ENCODE assay signal across 9 mouse cellular contexts in genomic region chr4:129576863-129577491, GRCm38 (mm10). TPM values are rescaled to one million over a fixed set of nuclear protein-coding genes. Genes with fewer than 3 reads are reported as not detected.
DNase-seq lines count a peak whose midpoint lies in the region; ATAC-seq and TF ChIP-seq lines count a peak whose summit lies in the region.
"Had no signal": no experiment of that assay in that cellular context is flagged by ENCODE, and none has a peak within 500 bp of the region (broad histone marks: within the 10 kb centered on the region; RNA-seq: fewer than 3 reads in every experiment).

No protein-coding gene starts in this region.

- H3K4me3 ChIP-seq in C2C12 (ENCODE audit: insufficient read depth, poor library complexity, severe bottlenecking), result no peak overlapping the region
- no peak overlapping the region for H3K4me3 ChIP-seq in forebrain, embryonic 12.5 days (replicated peaks)
- H3K4me3 ChIP-seq: erythroblast, embryonic 14.5 days had no signal

- peak; percentile 46; the same call in 1 of the 2 replicates for ATAC-seq in forebrain, embryonic 12.5 days (ENCODE audit: low FRiP score)

- H3K27ac ChIP-seq in forebrain, embryonic 12.5 days, result no peak overlapping the region

- H3K9ac ChIP-seq in forebrain, embryonic 12.5 days, result 0 out of 2 replicates have a peak overlapping the region, but pooled peaks have one; percentile 12

- no peak overlapping the region for H3ac ChIP-seq in C2C12 (ENCODE audit: control insufficient read depth, insufficient read length, low read depth)

- no peaks in the 10 kb centered on the region for H3K79me2 ChIP-seq in C2C12 (ENCODE audit: control insufficient read depth, insufficient read depth)

- TF ChIP-seq CTCF in C2C12 (IDR thresholded peaks at IDR 0.05; ENCODE audit: control insufficient read depth, insufficient read depth, insufficient read length), result peak; percentile 47

- 30% methylated on average over 21 of the region's 21 CpGs for whole genome bisulfite sequencing in forebrain, embryonic 12.5 days

- intact Hi-C loops in heart, postnatal 36 days (cut with DNase I), result no loop called here

- H3K27me3 ChIP-seq in C2C12 (ENCODE audit: control insufficient read depth, insufficient read depth, insufficient read length), result no peaks in the 10 kb centered on the region
- H3K27me3 ChIP-seq in forebrain, embryonic 12.5 days, result no peaks in the 10 kb centered on the region

- peak overlapping the region; percentile 31; the same call in 1 of the 2 replicates for H3K4me2 ChIP-seq in forebrain, embryonic 12.5 days

- H3K79me3 ChIP-seq in C2C12 (ENCODE audit: low read depth), result no peaks in the 10 kb centered on the region

- H3K36me3 ChIP-seq in C2C12 (ENCODE audit: control insufficient read depth, insufficient read depth), result no peaks in the 10 kb centered on the region
- no peaks in the 10 kb centered on the region for H3K36me3 ChIP-seq in forebrain, embryonic 12.5 days (replicated peaks)

- DNase-seq in adrenal gland, postnatal 14 days, result peak; percentile 87
- peak; percentile 69 to 73 for DNase-seq in heart, postnatal 36 days
- DNase-seq in layer of hippocampus, postnatal 10 days (ENCODE audit: low spot score in 2 of 2), result peak; percentile 77 to 78
- DNase-seq in lung, postnatal 25 days (ENCODE audit: low spot score), result peak; percentile 80
- peak; percentile 72 for DNase-seq in ovary, postnatal 36 days (ENCODE audit: low spot score)
- DNase-seq in thymus, postnatal 25 days, result peak; percentile 87

- H3K9me3 ChIP-seq in forebrain, embryonic 12.5 days, result no peaks in the 10 kb centered on the region

- peaks cover 7% of the 10 kb centered on the region; the same call in 1 of the 2 replicates for H3K4me1 ChIP-seq in forebrain, embryonic 12.5 days

TF ChIP-seq in C2C12, 6 proteins besides CTCF, POLR2A, EP300 and RAD21:
- no peak for TF ChIP-seq CEBPB (IDR thresholded peaks at IDR 0.05; ENCODE audit: low read depth)
- no peak for TF ChIP-seq MAX (IDR thresholded peaks at IDR 0.05)
- no peak for TF ChIP-seq USF1 (IDR thresholded peaks at IDR 0.05; ENCODE audit: low read depth)
- TF ChIP-seq MYOG (IDR thresholded peaks at IDR 0.05; ENCODE audit: control insufficient read depth, extremely low read depth, insufficient read length), result no peak
- no peak for TF ChIP-seq MYOD1 (IDR thresholded peaks at IDR 0.05; ENCODE audit: control insufficient read depth, insufficient read length, low read depth)
- TF ChIP-seq FOSL1 (IDR thresholded peaks at IDR 0.05; ENCODE audit: insufficient read depth, low read length, poor library complexity, severe bottlenecking), result no peak

RNA-seq across cellular contexts. Expression of gene Fam167b, which starts 1.4 kb away (rescaled TPM):
- 0.27 TPM for polyA plus RNA-seq in C2C12 (2012; fragmentation: generic; extraction: Trizol)
- 30.6 and 32.3 TPM in 2 replicates for total RNA-seq in adrenal gland, postnatal 14 days (2021)
- 0.37 and 0.92 TPM in 2 replicates for polyA plus RNA-seq in forebrain, embryonic 12.5 days (2016; fragmentation: Nextera tagmentation; extraction: Ambion mirVana)
- total RNA-seq in heart, postnatal 36 days (2021), result under 1 TPM; 0.46 to 1.00 TPM
- not detected for total RNA-seq in layer of hippocampus, postnatal 10 days (2021)
- polyA plus RNA-seq: erythroblast, embryonic 14.5 days had no signal

RNA-seq across cellular contexts. Expression of gene Lck, which starts 3.5 kb away (rescaled TPM):
- polyA plus RNA-seq in C2C12 (2012; fragmentation: generic; extraction: Trizol), result 1.5 TPM
- 5.0 and 26.2 TPM in 2 replicates for total RNA-seq in adrenal gland, postnatal 14 days (2021)
- polyA plus RNA-seq in forebrain, embryonic 12.5 days (2016; fragmentation: Nextera tagmentation; extraction: Ambion mirVana), result 9.0 and 9.3 TPM in 2 replicates
- 1 to 10 TPM in 1 of 2 experiments, under 1 TPM in 1; 0.72 to 1.5 TPM for total RNA-seq in heart, postnatal 36 days (2021)
- 1 to 10 TPM; 9.1 to 9.3 TPM for total RNA-seq in layer of hippocampus, postnatal 10 days (2021)

RNA-seq across cellular contexts. Expression of gene Eif3i, which starts 23.5 kb away (rescaled TPM):
- 416 TPM for polyA plus RNA-seq in C2C12 (2012; fragmentation: generic; extraction: Trizol)
- total RNA-seq in adrenal gland, postnatal 14 days (2021), result 175 and 187 TPM in 2 replicates
- polyA plus RNA-seq in forebrain, embryonic 12.5 days (2016; fragmentation: Nextera tagmentation; extraction: Ambion mirVana), result 204 and 212 TPM in 2 replicates
- total RNA-seq in heart, postnatal 36 days (2021), result 100 to 1,000 TPM; 125 to 129 TPM
- 100 to 1,000 TPM; 136 to 140 TPM for total RNA-seq in layer of hippocampus, postnatal 10 days (2021)

RNA-seq across cellular contexts. Expression of gene Tmem234, which starts 23.5 kb away (rescaled TPM):
- polyA plus RNA-seq in C2C12 (2012; fragmentation: generic; extraction: Trizol), result 218 TPM
- 82.6 and 89.8 TPM in 2 replicates for total RNA-seq in adrenal gland, postnatal 14 days (2021)
- polyA plus RNA-seq in forebrain, embryonic 12.5 days (2016; fragmentation: Nextera tagmentation; extraction: Ambion mirVana), result 161 and 163 TPM in 2 replicates
- 10 to 100 TPM; 42.7 to 43.6 TPM for total RNA-seq in heart, postnatal 36 days (2021)
- total RNA-seq in layer of hippocampus, postnatal 10 days (2021), result 10 to 100 TPM; 95.6 to 99.1 TPM

RNA-seq across cellular contexts. Expression of gene Hdac1, which starts 34.5 kb away (rescaled TPM):
- 96.7 TPM for polyA plus RNA-seq in C2C12 (2012; fragmentation: generic; extraction: Trizol)
- total RNA-seq in adrenal gland, postnatal 14 days (2021), result 55.7 and 59.5 TPM in 2 replicates
- 207 and 221 TPM in 2 replicates for polyA plus RNA-seq in forebrain, embryonic 12.5 days (2016; fragmentation: Nextera tagmentation; extraction: Ambion mirVana)
- 10 to 100 TPM; 17.7 to 21.1 TPM for total RNA-seq in heart, postnatal 36 days (2021)
- 10 to 100 TPM; 40.5 to 40.9 TPM for total RNA-seq in layer of hippocampus, postnatal 10 days (2021)

Comparison
In these comparisons a context has a peak if more than half of its experiments do, and no peak if none do; other contexts are left out.
1. RNA of gene Fam167b, which starts 1.4 kb away (total RNA-seq): 30.6 to 32.3 TPM in adrenal gland, postnatal 14 days; 0.46 to 1.00 TPM in heart, postnatal 36 days and not detected in layer of hippocampus, postnatal 10 days; every median in the first group is over 10 times any median in the second.
2. Peak in every context shown above with its lines, with median percentiles within 50 percentile points of each other: DNase-seq.